Mouse (Mus musculus) G1E-ER4 (cell line): ENCODE data around the gene Otud6a. TPM values are rescaled to one million over a fixed set of nuclear protein-coding genes. Genes with fewer than 3 reads are reported as not detected.
"Not testable (repeated sequence)": the region's sequence is repeated elsewhere in the genome, so short reads cannot be mapped to it uniquely, and the experiment has no call there.

Source experiments
- GATA1 ChIP-seq: IDR thresholded peaks from one replicate; pipeline ENCODE4 v1.8.0; 2012; ENCODE audit warnings: low read length, inconsistent platforms
- polyA plus RNA-seq: library from polyadenylated mRNA; stranded (reverse); fragments of >175 nt; gene quantifications from 2 replicates; pipeline ENCODE4 v1.2.3, GENCODE M21; 2012

The Otud6a gene
- polyA plus RNA-seq: not detected in 2 replicates

GRCm38 (mm10) chrX:100428693-100429092 is at the start of gene Otud6a:
TSS of gene Otud6a (plus strand) at chrX:100429013.
- TF ChIP-seq GATA1: no peak

GRCm38 (mm10) chrX:100389887-100390286 is 38.9 kb upstream of the Otud6a start:
- no peak for TF ChIP-seq GATA1

- TF ChIP-seq GATA1: no peak
Observed at GRCm38 (mm10) chrX:100392304-100392703, 36.5 kb upstream of the Otud6a start.

GRCm38 (mm10) chrX:100394223-100394861 is 34.5 kb upstream of the Otud6a start:
- TF ChIP-seq GATA1: no peak

GRCm38 (mm10) chrX:100395026-100395425 is 33.8 kb upstream of the Otud6a start:
- no peak for TF ChIP-seq GATA1

GRCm38 (mm10) chrX:100400900-100401299 is 27.9 kb upstream of the Otud6a start:
- TF ChIP-seq GATA1: no peak

- TF ChIP-seq GATA1: no peak
Observed at GRCm38 (mm10) chrX:100401657-100402056, 27.2 kb upstream of the Otud6a start.

- no peak for TF ChIP-seq GATA1
Observed at GRCm38 (mm10) chrX:100409245-100409644, 19.6 kb upstream of the Otud6a start.

GRCm38 (mm10) chrX:100432311-100432710 is 3.5 kb downstream of the Otud6a start:
- TF ChIP-seq GATA1: no peak

- TF ChIP-seq GATA1: not testable (repeated sequence)
Observed at GRCm38 (mm10) chrX:100442617-100443016, 13.8 kb downstream of the Otud6a start, which contains the start of gene Awat2. TSS of gene Awat2 (minus strand) at chrX:100442717.

GRCm38 (mm10) chrX:100443532-100443931 is 14.7 kb downstream of the Otud6a start:
- TF ChIP-seq GATA1: no peak

- TF ChIP-seq GATA1: no peak
Observed at GRCm38 (mm10) chrX:100468047-100468446, 39.2 kb downstream of the Otud6a start.

GRCm38 (mm10) chrX:100470126-100470525 is 41.3 kb downstream of the Otud6a start:
- TF ChIP-seq GATA1: no peak

- TF ChIP-seq GATA1: no peak
Observed at GRCm38 (mm10) chrX:100471491-100471890, 42.7 kb downstream of the Otud6a start.

- no peak for TF ChIP-seq GATA1
Observed at GRCm38 (mm10) chrX:100475569-100476223, 46.9 kb downstream of the Otud6a start.

Other genes starting within 250 kb of the Otud6a start
- gene Awat2, start 13.7 kb downstream of the Otud6a start, polyA plus RNA-seq: 0.05 TPM in 1 of 2 replicates, not detected in the other
- 17.3 and 22.5 TPM in 2 replicates for gene Igbp1, start 65.3 kb downstream of the Otud6a start, polyA plus RNA-seq
- gene Dgat2l6, start 95.8 kb downstream of the Otud6a start, polyA plus RNA-seq: not detected in 2 replicates
- gene Awat1, start 143.2 kb downstream of the Otud6a start, polyA plus RNA-seq: not detected in 2 replicates
- not detected in 2 replicates for gene P2ry4, start 165.9 kb downstream of the Otud6a start, polyA plus RNA-seq
- gene Arr3, start 176.5 kb downstream of the Otud6a start, polyA plus RNA-seq: not detected in 2 replicates
- gene Kif4, start 196.7 kb downstream of the Otud6a start, polyA plus RNA-seq: 3.3 and 4.2 TPM in 2 replicates
- gene Pdzd11, start 197.6 kb downstream of the Otud6a start, polyA plus RNA-seq: 4.8 and 9.9 TPM in 2 replicates